Mouse (Mus musculus): Measurements from ENCODE around the gene Kat5. TPM values are rescaled to one million over a fixed set of nuclear protein-coding genes. Genes with fewer than 3 reads are reported as not detected.

The Kat5 gene
- polyA plus RNA-seq, 1 experiment, result 57.5 TPM

GRCm38 (mm10) chr19:5567180-5567533 lies 42.9 kb downstream of the Kat5 start:
- peaks cover 47% of the 10 kb centered on the region for H3K27me3 ChIP-seq (replicated peaks)
- peaks cover 61% of the 10 kb centered on the region for H3K4me1 ChIP-seq
- H3K4me3 ChIP-seq (replicated peaks), result peak overlapping the region; percentile 97
- H3K9me3 ChIP-seq, result 0 out of 2 replicates have a peak, but pooled peaks cover 3% of the 10 kb centered on the region
- H3K36me3 ChIP-seq (replicated peaks; ENCODE audit: low read length), result peaks cover 26% of the 10 kb centered on the region
- TF ChIP-seq FLI1 (IDR thresholded peaks at IDR 0.05; ENCODE audit: low read length) (no peak), GATA1 (IDR thresholded peaks at IDR 0.05; ENCODE audit: borderline replicate concordance, low read length) (no peak)

GRCm38 (mm10) chr19:5566316-5566715 lies 43.7 kb downstream of the Kat5 start:
- Histone ChIP-seq H3K27me3 (replicated peaks) (peaks cover 56% of the 10 kb centered on the region), H3K36me3 (replicated peaks; ENCODE audit: low read length) (peaks cover 25% of the 10 kb centered on the region), H3K4me1 (peaks cover 54% of the 10 kb centered on the region), H3K4me3 (replicated peaks) (no peak overlapping the region), H3K9me3 (0 out of 2 replicates have a peak, but pooled peaks cover 3% of the 10 kb centered on the region)
- TF ChIP-seq FLI1 (IDR thresholded peaks at IDR 0.05; ENCODE audit: low read length) (no peak), GATA1 (IDR thresholded peaks at IDR 0.05; ENCODE audit: borderline replicate concordance, low read length) (no peak)

GRCm38 (mm10) chr19:5562776-5563175 lies 47.3 kb downstream of the Kat5 start:
- Histone ChIP-seq H3K9me3 (0 out of 2 replicates have a peak, but pooled peaks cover 3% of the 10 kb centered on the region), H3K4me3 (replicated peaks) (no peak overlapping the region), H3K36me3 (replicated peaks; ENCODE audit: low read length) (no peaks in the 10 kb centered on the region), H3K27me3 (replicated peaks) (peaks cover 91% of the 10 kb centered on the region), H3K4me1 (peaks cover 48% of the 10 kb centered on the region)
- TF ChIP-seq FLI1 (IDR thresholded peaks at IDR 0.05; ENCODE audit: low read length), result no peak
- no peak for TF ChIP-seq GATA1 (IDR thresholded peaks at IDR 0.05; ENCODE audit: borderline replicate concordance, low read length)

- Histone ChIP-seq H3K4me1 (peaks cover 51% of the 10 kb centered on the region), H3K36me3 (replicated peaks; ENCODE audit: low read length) (no peaks in the 10 kb centered on the region), H3K9me3 (0 out of 2 replicates have a peak, but pooled peaks cover 3% of the 10 kb centered on the region), H3K27me3 (replicated peaks) (peaks cover 99% of the 10 kb centered on the region), H3K4me3 (replicated peaks) (no peak overlapping the region)
- TF ChIP-seq FLI1 (IDR thresholded peaks at IDR 0.05; ENCODE audit: low read length) (no peak), GATA1 (IDR thresholded peaks at IDR 0.05; ENCODE audit: borderline replicate concordance, low read length) (no peak)
Measured at GRCm38 (mm10) chr19:5561886-5562285, 48.2 kb downstream of the Kat5 start.

- no peak for TF ChIP-seq GATA1 (IDR thresholded peaks at IDR 0.05; ENCODE audit: borderline replicate concordance, low read length)
- no peak for TF ChIP-seq FLI1 (IDR thresholded peaks at IDR 0.05; ENCODE audit: low read length)
- Histone ChIP-seq H3K36me3 (replicated peaks; ENCODE audit: low read length) (no peaks in the 10 kb centered on the region), H3K4me3 (replicated peaks) (no peak overlapping the region), H3K27me3 (replicated peaks) (peaks cover 100% of the 10 kb centered on the region), H3K4me1 (peaks cover 51% of the 10 kb centered on the region), H3K9me3 (0 out of 2 replicates have a peak, but pooled peaks cover 3% of the 10 kb centered on the region)
Measured at GRCm38 (mm10) chr19:5561252-5561790, 48.7 kb downstream of the Kat5 start.

DNA sequence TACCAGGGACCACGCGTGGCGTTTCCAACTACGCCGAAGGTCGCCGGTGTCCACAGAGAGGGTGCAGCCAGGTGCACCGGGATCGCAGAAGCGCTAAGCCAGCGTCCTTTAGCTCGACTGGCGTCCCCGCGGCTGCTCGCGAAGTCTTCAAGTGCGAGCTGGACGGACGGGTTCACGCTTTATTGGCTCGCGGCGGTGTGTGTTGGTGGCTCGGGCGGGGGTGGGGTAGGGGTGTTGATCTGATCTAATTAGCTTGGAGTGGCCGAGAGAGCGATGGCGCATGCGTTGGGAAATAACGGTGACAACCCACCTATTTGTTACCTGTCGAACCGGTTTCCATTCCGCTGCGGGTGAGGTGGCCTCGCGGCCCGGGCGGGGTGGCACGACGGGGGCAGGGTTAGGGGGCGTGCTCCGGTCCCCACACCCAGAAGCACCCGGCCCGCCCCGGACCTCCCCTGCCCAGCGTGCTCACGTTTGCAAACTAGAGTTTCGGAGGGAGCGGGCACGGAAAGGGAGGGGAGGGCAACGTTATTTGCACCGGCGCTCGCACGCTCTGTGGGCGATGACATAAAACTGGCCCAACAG lies 49.5 kb downstream of the Kat5 start, which contains the start of gene Ovol1:
TSS of gene Ovol1 (minus strand) at position 190 of the 585 bp plus-strand sequence.
- peaks cover 54% of the 10 kb centered on the region for H3K4me1 ChIP-seq
- H3K27me3 ChIP-seq (replicated peaks), result peaks cover 100% of the 10 kb centered on the region
- no peak for TF ChIP-seq FLI1 (IDR thresholded peaks at IDR 0.05; ENCODE audit: low read length)
- TF ChIP-seq GATA1 (IDR thresholded peaks at IDR 0.05; ENCODE audit: borderline replicate concordance, low read length), result no peak

GRCm38 (mm10) chr19:5559631-5560456 lies 50.2 kb downstream of the Kat5 start:
- TF ChIP-seq FLI1 (IDR thresholded peaks at IDR 0.05; ENCODE audit: low read length) (no peak), GATA1 (IDR thresholded peaks at IDR 0.05; ENCODE audit: borderline replicate concordance, low read length) (no peak)
- Histone ChIP-seq H3K27me3 (replicated peaks) (peaks cover 99% of the 10 kb centered on the region), H3K36me3 (replicated peaks; ENCODE audit: low read length) (no peaks in the 10 kb centered on the region), H3K4me3 (replicated peaks) (peak overlapping the region; percentile 86), H3K9me3 (no peaks in the 10 kb centered on the region), H3K4me1 (peaks cover 56% of the 10 kb centered on the region)

More for the DNA sequence above, 49.5 kb downstream of the Kat5 start, which contains the start of gene Ovol1:
- no peaks in the 10 kb centered on the region for H3K36me3 ChIP-seq (replicated peaks; ENCODE audit: low read length)
- H3K4me3 ChIP-seq (replicated peaks), result peak within 1 kb of the TSS; percentile 86
- H3K9me3 ChIP-seq, result 0 out of 2 replicates have a peak, but pooled peaks cover 3% of the 10 kb centered on the region

DNA sequence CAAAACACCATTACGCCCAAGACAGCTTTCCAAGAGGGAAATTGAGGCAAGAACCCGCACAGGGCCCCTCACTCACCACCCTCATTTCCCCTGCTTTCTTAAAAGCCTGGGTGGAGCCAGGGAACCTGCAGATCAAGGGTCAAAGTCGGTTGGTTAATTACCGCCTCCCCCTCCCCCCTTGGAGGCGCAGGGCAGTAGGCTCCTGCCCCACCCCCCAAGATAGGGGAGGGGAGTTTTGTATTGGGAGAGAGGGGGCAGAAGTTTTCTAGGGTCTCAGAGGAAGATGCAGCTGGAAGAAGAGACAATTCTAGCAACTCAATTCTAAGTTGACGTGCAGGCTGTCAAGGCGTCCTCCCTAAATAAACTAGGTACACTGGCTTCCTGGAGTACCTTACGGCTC lies 50.8 kb downstream of the Kat5 start:
- Histone ChIP-seq H3K9me3 (no peaks in the 10 kb centered on the region), H3K4me1 (peaks cover 52% of the 10 kb centered on the region), H3K27me3 (replicated peaks) (peaks cover 95% of the 10 kb centered on the region), H3K36me3 (replicated peaks; ENCODE audit: low read length) (no peaks in the 10 kb centered on the region), H3K4me3 (replicated peaks) (no peak overlapping the region)
- TF ChIP-seq FLI1 (IDR thresholded peaks at IDR 0.05; ENCODE audit: low read length) (no peak), GATA1 (IDR thresholded peaks at IDR 0.05; ENCODE audit: borderline replicate concordance, low read length) (no peak)

DNA sequence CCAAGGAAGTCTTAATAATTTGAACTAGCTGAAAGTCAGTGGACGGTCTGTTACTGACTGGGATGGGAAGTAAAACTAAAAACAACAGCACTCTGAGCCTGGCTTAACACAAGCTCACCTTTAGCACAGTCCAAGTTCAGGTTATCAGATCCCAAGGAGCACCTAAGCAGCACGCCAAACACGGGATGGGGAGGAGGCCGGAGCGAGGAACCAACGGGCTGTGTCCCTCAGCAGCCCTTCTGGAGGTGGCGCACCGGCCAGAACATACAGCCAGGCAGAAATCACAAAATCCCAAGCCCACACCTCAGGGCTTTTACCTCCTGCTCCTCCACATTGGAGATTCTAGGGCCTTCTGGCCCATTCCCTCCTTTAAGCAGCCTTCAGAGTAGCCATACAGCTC lies 51.3 kb downstream of the Kat5 start:
- Histone ChIP-seq H3K4me1 (peaks cover 50% of the 10 kb centered on the region), H3K9me3 (no peaks in the 10 kb centered on the region), H3K27me3 (replicated peaks) (peaks cover 95% of the 10 kb centered on the region), H3K36me3 (replicated peaks; ENCODE audit: low read length) (no peaks in the 10 kb centered on the region), H3K4me3 (replicated peaks) (no peak overlapping the region)
- TF ChIP-seq FLI1 (IDR thresholded peaks at IDR 0.05; ENCODE audit: low read length) (no peak), GATA1 (IDR thresholded peaks at IDR 0.05; ENCODE audit: borderline replicate concordance, low read length) (no peak)
